Mouse (Mus musculus) neural tube, embryonic 14.5 days (tissue): ENCODE data around the gene Tril. TPM values are rescaled to one million over a fixed set of nuclear protein-coding genes. Genes with fewer than 3 reads are reported as not detected.

ENCODE experiments used
- ATAC-seq: fragments of 200-750 bp; cut with Nextera tagmentation; 2 replicates; pipeline ENCODE4 v1.8.0; 2017; ENCODE audit warnings: low read depth, mild to moderate bottlenecking, moderate TSS enrichment, moderate library complexity
- H3K27ac ChIP-seq: fragments of 300-500 bp; sonication (generic); 2 replicates; pipeline ENCODE4 v1.5.1; 2014; ENCODE audit warnings: low read depth, mild to moderate bottlenecking, control low read depth, low read length, moderate library complexity, mixed read lengths
- H3K27me3 ChIP-seq: fragments of 300-500 bp; sonication (generic); 2 replicates; pipeline ENCODE4 v1.6.1; 2014; ENCODE audit warnings: low read length; ENCODE audit not compliant: control insufficient read depth, insufficient read depth
- H3K36me3 ChIP-seq: fragments of 300-500 bp; sonication (generic); 2 replicates; pipeline ENCODE4 v1.6.1; 2014; ENCODE audit warnings: low read length, mixed read lengths; ENCODE audit not compliant: control insufficient read depth, insufficient read depth
- H3K4me1 ChIP-seq: fragments of 300-500 bp; sonication (generic); 2 replicates; pipeline ENCODE4 v1.6.1; 2014; ENCODE audit warnings: low read length; ENCODE audit not compliant: control insufficient read depth, insufficient read depth
- H3K4me2 ChIP-seq: fragments of 300-500 bp; sonication (generic); 2 replicates; pipeline ENCODE4 v1.6.1; 2014; ENCODE audit warnings: mild to moderate bottlenecking, low read depth, low read length, control low read depth
- H3K4me3 ChIP-seq: fragments of 300-500 bp; sonication (generic); 2 replicates; pipeline ENCODE4 v1.5.1; 2014; ENCODE audit warnings: low read depth, low read length, control low read depth, mixed read lengths
- H3K9ac ChIP-seq: fragments of 300-500 bp; sonication (generic); replicated peaks from 2 replicates; pipeline ENCODE4 v1.6.1; 2014; ENCODE audit warnings: low read depth, mild to moderate bottlenecking, control low read depth, low read length, mixed read lengths
- H3K9me3 ChIP-seq: fragments of 300-500 bp; sonication (generic); 2 replicates; pipeline ENCODE4 v1.6.1; 2016; ENCODE audit warnings: low read length; ENCODE audit not compliant: control insufficient read depth
- WGBS: fragments of 180-500 bp; shearing (Covaris S2); extraction: QIAGEN DNeasy Blood & Tissue Kit; methylation state at CpG from one replicate; pipeline ENCODE4 v1.1.7; 2014; 5-methylcytosine and 5-hydroxymethylcytosine counted together
- polyA plus RNA-seq: library from polyadenylated mRNA; unstranded; fragments of >200 nt; fragmentation: Nextera tagmentation; extraction: Ambion mirVana; gene quantifications from 2 replicates; pipeline ENCODE4 v1.2.1, GENCODE M21; 2014

Tril gene
- polyA plus RNA-seq, 1 experiment from 2014 or later: 9.2 TPM

GRCm38 (mm10) chr6:53814214-53814613, 6.4 kb downstream of the Tril start:
- H3K27ac ChIP-seq: no peak overlapping the region
- H3K4me3 ChIP-seq: no peak overlapping the region
- no peak for ATAC-seq
- peaks cover 16% of the 10 kb centered on the region for H3K4me1 ChIP-seq
- no peak overlapping the region for H3K9ac ChIP-seq
- H3K27me3 ChIP-seq: peaks cover 13% of the 10 kb centered on the region; the same call in 1 of the 2 replicates
- H3K9me3 ChIP-seq: no peaks in the 10 kb centered on the region
- H3K36me3 ChIP-seq: no peaks in the 10 kb centered on the region
- H3K4me2 ChIP-seq: no peak overlapping the region

DNA sequence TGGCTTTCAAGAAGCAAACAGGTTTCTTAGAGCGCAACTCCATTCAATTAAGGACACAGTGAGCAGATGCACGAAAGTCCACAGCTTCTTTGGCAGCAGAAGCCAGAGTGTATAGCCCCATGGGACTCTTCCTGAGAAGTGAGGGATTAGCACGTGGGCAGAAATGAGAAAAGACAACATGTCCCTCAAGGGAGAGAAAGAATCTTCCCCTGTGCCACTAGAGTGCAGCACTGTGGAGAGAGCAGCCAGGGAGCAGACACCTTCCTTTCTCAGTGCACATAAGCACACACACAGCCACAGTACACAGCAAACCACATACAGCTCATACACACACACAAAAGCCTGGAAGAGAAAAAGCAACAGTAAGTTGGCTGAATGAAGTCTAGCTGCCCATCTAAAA, 8.4 kb downstream of the Tril start:
- H3K9me3 ChIP-seq: no peaks in the 10 kb centered on the region
- no peak overlapping the region for H3K4me3 ChIP-seq
- no peak overlapping the region for H3K9ac ChIP-seq
- no peaks in the 10 kb centered on the region for H3K36me3 ChIP-seq
- WGBS: 61% methylated on average over 3 of the region's 3 CpGs
- no peaks in the 10 kb centered on the region for H3K4me1 ChIP-seq
- no peaks in the 10 kb centered on the region for H3K27me3 ChIP-seq
- H3K4me2 ChIP-seq: no peak overlapping the region
- H3K27ac ChIP-seq: no peak overlapping the region
- no peak for ATAC-seq

DNA sequence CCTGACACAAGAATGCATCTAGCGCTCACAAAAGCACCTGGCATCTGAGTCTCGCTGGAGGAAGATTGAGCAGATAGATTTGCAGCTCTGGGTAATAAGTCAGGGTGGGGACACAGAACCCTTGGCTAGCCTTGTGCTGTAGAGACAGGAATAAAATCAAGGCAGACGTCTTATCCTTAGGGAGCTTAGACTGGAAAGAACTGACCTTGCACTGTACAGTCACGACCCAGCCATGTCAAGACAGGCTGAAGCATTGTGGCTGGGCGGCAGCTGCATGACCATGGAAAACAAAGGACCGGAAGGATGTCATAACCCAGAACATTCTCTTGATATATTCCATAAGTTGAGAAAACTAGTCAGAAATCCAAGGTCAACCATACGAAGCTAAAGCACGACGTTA, 11.8 kb downstream of the Tril start:
- Histone ChIP-seq H3K9ac (no peak overlapping the region), H3K36me3 (no peaks in the 10 kb centered on the region), H3K27me3 (no peaks in the 10 kb centered on the region), H3K4me1 (peaks cover 9% of the 10 kb centered on the region), H3K4me3 (no peak overlapping the region), H3K27ac (no peak overlapping the region), H3K4me2 (no peak overlapping the region), H3K9me3 (no peaks in the 10 kb centered on the region)
- 79% methylated on average over 9 of the region's 9 CpGs for whole genome bisulfite sequencing
- no peak for ATAC-seq

DNA sequence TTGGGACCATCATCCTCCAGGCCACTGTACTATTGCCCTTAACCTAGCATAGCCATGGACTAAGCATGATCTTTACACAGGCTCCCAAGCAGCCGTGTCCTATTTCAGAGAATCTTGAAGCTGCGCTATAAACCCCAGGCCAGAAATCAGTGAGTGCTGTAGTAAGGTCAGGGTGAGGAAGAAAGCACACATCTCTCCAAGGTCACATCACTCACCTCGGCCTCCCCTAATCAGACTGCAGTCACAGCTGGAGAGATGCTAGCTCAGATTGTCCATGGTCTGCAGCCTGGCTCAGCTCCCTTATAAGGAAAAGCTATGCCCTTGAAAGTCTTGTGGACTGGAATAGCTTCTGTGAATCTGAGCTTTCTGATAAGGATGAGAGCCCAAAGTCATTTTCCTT, 13.4 kb downstream of the Tril start:
- H3K9ac ChIP-seq: no peak overlapping the region
- no peaks in the 10 kb centered on the region for H3K36me3 ChIP-seq
- no peaks in the 10 kb centered on the region for H3K27me3 ChIP-seq
- 76% methylated on average over 3 of the region's 3 CpGs for WGBS
- H3K9me3 ChIP-seq: no peaks in the 10 kb centered on the region
- ATAC-seq: no peak
- no peak overlapping the region for H3K4me2 ChIP-seq
- no peak overlapping the region for H3K4me3 ChIP-seq
- no peak overlapping the region for H3K27ac ChIP-seq
- peaks cover 9% of the 10 kb centered on the region for H3K4me1 ChIP-seq

GRCm38 (mm10) chr6:53806591-53807023, 14.0 kb downstream of the Tril start:
- Histone ChIP-seq H3K36me3 (no peaks in the 10 kb centered on the region), H3K27ac (no peak overlapping the region), H3K9me3 (no peaks in the 10 kb centered on the region), H3K4me3 (no peak overlapping the region), H3K9ac (no peak overlapping the region), H3K4me2 (no peak overlapping the region; the same call in 1 of the 2 replicates), H3K4me1 (peaks cover 9% of the 10 kb centered on the region), H3K27me3 (no peaks in the 10 kb centered on the region)
- no peak for ATAC-seq
- WGBS: 19% methylated on average over 8 of the region's 8 CpGs

DNA sequence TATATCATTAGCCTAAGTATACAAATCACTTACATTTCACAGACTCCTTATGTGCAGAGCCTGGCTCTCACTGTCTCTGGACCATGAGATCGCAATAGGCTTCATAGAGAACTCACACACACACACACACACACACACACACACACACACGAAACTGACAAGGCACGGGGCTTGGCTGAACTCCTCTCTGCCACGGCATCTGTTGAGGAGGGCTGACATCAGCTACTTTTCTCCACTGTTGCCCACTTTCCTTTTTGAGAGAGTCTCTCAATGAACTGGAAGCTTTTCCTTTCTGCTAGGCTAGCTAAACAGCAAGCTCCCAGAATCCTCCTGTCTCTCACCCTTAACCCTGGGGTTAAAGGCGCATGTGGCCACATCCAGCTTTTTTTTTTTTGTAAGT, 14.6 kb downstream of the Tril start:
- H3K4me2 ChIP-seq: no peak overlapping the region
- H3K9ac ChIP-seq: no peak overlapping the region
- ATAC-seq: no peak
- peaks cover 9% of the 10 kb centered on the region for H3K4me1 ChIP-seq
- H3K27me3 ChIP-seq: no peaks in the 10 kb centered on the region
- WGBS: 80% methylated on average over 5 of the region's 5 CpGs
- no peaks in the 10 kb centered on the region for H3K36me3 ChIP-seq
- no peak overlapping the region for H3K4me3 ChIP-seq
- no peaks in the 10 kb centered on the region for H3K9me3 ChIP-seq
- no peak overlapping the region for H3K27ac ChIP-seq

DNA sequence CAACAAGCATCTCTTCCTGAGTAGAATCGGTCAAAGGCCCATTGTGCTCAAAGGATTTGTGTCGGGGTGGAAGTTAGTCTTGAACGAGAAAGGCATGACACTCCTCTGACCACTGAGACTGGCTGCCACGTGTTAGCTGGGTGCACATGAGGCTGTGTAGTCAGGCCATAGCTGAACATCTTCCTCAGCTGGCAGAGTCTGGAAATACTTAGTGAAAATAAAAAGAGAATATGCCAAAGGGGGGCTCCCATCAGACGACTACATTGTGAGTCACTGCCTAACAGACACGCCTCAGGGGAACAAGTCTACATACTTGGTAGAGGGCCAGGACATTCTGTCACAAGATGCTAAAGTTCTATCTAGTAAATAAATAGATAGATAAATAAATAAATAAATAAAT, 16.5 kb downstream of the Tril start:
- H3K9ac ChIP-seq: no peak overlapping the region
- no peaks in the 10 kb centered on the region for H3K27me3 ChIP-seq
- 80% methylated on average over 6 of the region's 6 CpGs for WGBS
- no peak overlapping the region for H3K4me2 ChIP-seq
- no peak for ATAC-seq
- H3K4me1 ChIP-seq: peaks cover 9% of the 10 kb centered on the region
- H3K27ac ChIP-seq: no peak overlapping the region
- H3K9me3 ChIP-seq: no peaks in the 10 kb centered on the region
- H3K4me3 ChIP-seq: no peak overlapping the region
- H3K36me3 ChIP-seq: no peaks in the 10 kb centered on the region

GRCm38 (mm10) chr6:53803551-53803950, 17.1 kb downstream of the Tril start:
- Histone ChIP-seq H3K9ac (no peak overlapping the region), H3K4me3 (no peak overlapping the region), H3K36me3 (no peaks in the 10 kb centered on the region), H3K9me3 (no peaks in the 10 kb centered on the region), H3K27me3 (no peaks in the 10 kb centered on the region), H3K4me1 (peaks cover 9% of the 10 kb centered on the region), H3K4me2 (no peak overlapping the region), H3K27ac (no peak overlapping the region)
- WGBS: 95% methylated on average over 4 of the region's 4 CpGs
- ATAC-seq: no peak

DNA sequence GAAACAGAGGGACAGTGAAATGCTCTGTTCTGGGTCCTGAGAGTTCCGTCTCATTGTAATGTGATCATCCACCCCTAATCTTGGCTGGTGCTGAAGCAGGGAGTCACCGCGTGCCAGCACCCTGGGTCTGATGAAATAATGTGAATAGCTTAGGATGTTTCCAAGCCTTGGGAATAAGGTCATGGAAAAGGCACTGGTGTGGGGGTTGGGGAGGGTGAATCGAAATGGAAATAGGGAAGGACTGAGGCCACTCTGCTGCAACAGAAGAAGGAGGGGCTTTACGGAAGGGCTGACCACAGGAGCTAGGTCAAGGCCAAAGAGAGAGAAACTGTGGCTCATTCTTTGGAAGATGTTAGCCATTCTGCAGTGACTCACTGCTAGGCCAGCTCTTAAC, 18.7 kb downstream of the Tril start:
- H3K4me2 ChIP-seq: no peak overlapping the region
- WGBS: 54% methylated on average over 5 of the region's 5 CpGs
- H3K27ac ChIP-seq: no peak overlapping the region
- H3K9me3 ChIP-seq: no peaks in the 10 kb centered on the region
- no peak overlapping the region for H3K4me3 ChIP-seq
- H3K9ac ChIP-seq: no peak overlapping the region
- ATAC-seq: no peak
- H3K27me3 ChIP-seq: no peaks in the 10 kb centered on the region
- H3K4me1 ChIP-seq: peaks cover 6% of the 10 kb centered on the region
- no peaks in the 10 kb centered on the region for H3K36me3 ChIP-seq
